Comparison of ENCODE assay signal across 8 mouse cellular contexts in genomic region chr15:78833582-78833981, GRCm38 (mm10). TPM values are rescaled to one million over a fixed set of nuclear protein-coding genes. Genes with fewer than 3 reads are reported as not detected.
DNase-seq lines count a peak whose midpoint lies in the region; ATAC-seq and TF ChIP-seq lines count a peak whose summit lies in the region.

No protein-coding gene starts in this region.

- H3K79me2 ChIP-seq in heart, adult 2 months (replicated peaks; ENCODE audit: control insufficient read depth, insufficient read depth, low read length), result no peaks in the 10 kb centered on the region

- H3K27ac ChIP-seq in heart, adult 2 months, result peak overlapping the region; percentile 97
- H3K27ac ChIP-seq in hindbrain, embryonic 12.5 days, result peak overlapping the region; percentile 40; the same call in 1 of the 2 replicates
- peak overlapping the region; percentile 80 for H3K27ac ChIP-seq in liver, embryonic 13.5 days

- H3K9ac ChIP-seq in heart, adult 2 months (ENCODE audit: low read depth, low read length), result no peak overlapping the region
- H3K9ac ChIP-seq in hindbrain, embryonic 12.5 days, result no peak overlapping the region
- no peak overlapping the region for H3K9ac ChIP-seq in liver, embryonic 13.5 days

- no peak for TF ChIP-seq CTCF in heart, adult 2 months (IDR thresholded peaks at IDR 0.05)

- ATAC-seq in hindbrain, embryonic 12.5 days (ENCODE audit: low FRiP score), result 0 out of 2 replicates have a peak, but pooled peaks have one; percentile 17
- ATAC-seq in liver, embryonic 13.5 days (ENCODE audit: low read depth), result no peak
- no peak for ATAC-seq in erythroblast, adult 5-6 weeks (replicated peaks; ENCODE audit: low FRiP score, poor library complexity, severe bottlenecking)

- H3K27me3 ChIP-seq in heart, adult 2 months (ENCODE audit: control insufficient read depth, insufficient read depth, low read length), result no peaks in the 10 kb centered on the region
- peaks cover 3% of the 10 kb centered on the region; the same call in 1 of the 2 replicates for H3K27me3 ChIP-seq in hindbrain, embryonic 12.5 days
- no peaks in the 10 kb centered on the region for H3K27me3 ChIP-seq in liver, embryonic 13.5 days

- 84% methylated on average over 3 of the region's 3 CpGs for WGBS in heart, adult 2 months
- WGBS in hindbrain, embryonic 12.5 days, result 92% methylated on average over 3 of the region's 3 CpGs
- WGBS in liver, embryonic 13.5 days (ENCODE audit: insufficient replicate concordance), result 72% methylated on average over 3 of the region's 3 CpGs

- H3K4me3 ChIP-seq in heart, adult 2 months, result no peak overlapping the region
- H3K4me3 ChIP-seq in hindbrain, embryonic 12.5 days, result no peak overlapping the region
- H3K4me3 ChIP-seq in liver, embryonic 13.5 days (replicated peaks), result no peak overlapping the region

- no peak for TF ChIP-seq POLR2A in heart, adult 2 months (IDR thresholded peaks at IDR 0.05; ENCODE audit: insufficient read depth, low read depth, low read length)

- no peak for TF ChIP-seq EP300 in heart, adult 2 months (IDR thresholded peaks at IDR 0.05; ENCODE audit: insufficient read depth, low read depth, low read length)

- DNase-seq in heart, adult 2 months, result no peak
- DNase-seq in heart, adult 18-20 months, result no peak
- peak; percentile 63 for DNase-seq in adipocyte (ENCODE audit: low spot score)
- no peak for DNase-seq in liver, embryonic 13.5 days
- DNase-seq in right cerebral cortex, adult 2 months (ENCODE audit: low spot score in 2 of 2), result no peak
- DNase-seq in layer of hippocampus, postnatal 25 days (ENCODE audit: extremely low spot score in 1 of 2, low spot score in 1 of 2), result no peak

- intact Hi-C loops in heart, adult 2 months (cut with DNase I), result no loop called here

- no peak overlapping the region for H3K4me2 ChIP-seq in hindbrain, embryonic 12.5 days (replicated peaks)
- no peak overlapping the region for H3K4me2 ChIP-seq in liver, embryonic 13.5 days

- H3K36me3 ChIP-seq in heart, adult 2 months (ENCODE audit: control insufficient read depth, insufficient read depth, low read length), result peaks cover 2% of the 10 kb centered on the region; the same call in 1 of the 2 replicates
- no peaks in the 10 kb centered on the region for H3K36me3 ChIP-seq in hindbrain, embryonic 12.5 days
- H3K36me3 ChIP-seq in liver, embryonic 13.5 days, result no peaks in the 10 kb centered on the region

- no peaks in the 10 kb centered on the region for H3K9me3 ChIP-seq in hindbrain, embryonic 12.5 days (replicated peaks)
- no peaks in the 10 kb centered on the region for H3K9me3 ChIP-seq in liver, embryonic 13.5 days (replicated peaks)

- peaks cover 35% of the 10 kb centered on the region for H3K4me1 ChIP-seq in heart, adult 2 months (ENCODE audit: control insufficient read depth, insufficient read depth, low read length)
- H3K4me1 ChIP-seq in hindbrain, embryonic 12.5 days, result peaks cover 39% of the 10 kb centered on the region
- peaks cover 49% of the 10 kb centered on the region for H3K4me1 ChIP-seq in liver, embryonic 13.5 days (replicated peaks)

RNA-seq across cellular contexts. Expression of gene Cdc42ep1, which starts 8.8 kb away (rescaled TPM):
- total RNA-seq in heart, adult 2 months (2021), result 10 to 100 TPM; 30.8 to 37.1 TPM
- polyA plus RNA-seq in heart, adult 2 months (2012; rRNA removed), result 62.3 and 71.8 TPM in 2 replicates
- total RNA-seq in heart, adult 18-20 months (2021), result 10 to 100 TPM; 26.3 to 27.9 TPM
- 15.1 and 15.6 TPM in 2 replicates for polyA plus RNA-seq in hindbrain, embryonic 12.5 days (2016; fragmentation: Nextera tagmentation; extraction: Ambion mirVana)
- polyA plus RNA-seq in liver, embryonic 13.5 days (2015; fragmentation: Nextera tagmentation; extraction: Ambion mirVana), result 9.5 and 10.8 TPM in 2 replicates
- not detected in 2 replicates for total RNA-seq in erythroblast, adult 5-6 weeks (2015; ENCODE audit: low replicate concordance)
- 0.70 TPM in 1 of 2 replicates, not detected in the other for total RNA-seq in erythroblast, adult 5-6 weeks (2017; ENCODE audit: low replicate concordance)
- 10 to 100 TPM; 14.2 to 14.9 TPM for total RNA-seq in layer of hippocampus, postnatal 25 days (2021)

RNA-seq across cellular contexts. Expression of gene Lgals2, which starts 21.7 kb away (rescaled TPM):
- total RNA-seq in heart, adult 2 months (2021), result not detected
- polyA plus RNA-seq in heart, adult 2 months (2012; rRNA removed), result 0.59 and 1.5 TPM in 2 replicates
- not detected for total RNA-seq in heart, adult 18-20 months (2021)
- not detected in 2 replicates for polyA plus RNA-seq in hindbrain, embryonic 12.5 days (2016; fragmentation: Nextera tagmentation; extraction: Ambion mirVana)
- 10.0 and 13.7 TPM in 2 replicates for polyA plus RNA-seq in liver, embryonic 13.5 days (2015; fragmentation: Nextera tagmentation; extraction: Ambion mirVana)
- total RNA-seq in erythroblast, adult 5-6 weeks (2015; ENCODE audit: low replicate concordance), result not detected in 2 replicates
- not detected in 2 replicates for total RNA-seq in erythroblast, adult 5-6 weeks (2017; ENCODE audit: low replicate concordance)
- total RNA-seq in layer of hippocampus, postnatal 25 days (2021), result not detected

RNA-seq across cellular contexts. Expression of gene Card10, which starts 30.7 kb away (rescaled TPM):
- 10 to 100 TPM; 15.0 to 17.0 TPM for total RNA-seq in heart, adult 2 months (2021)
- polyA plus RNA-seq in heart, adult 2 months (2012; rRNA removed), result 22.3 and 28.5 TPM in 2 replicates
- 10 to 100 TPM; 14.1 to 14.5 TPM for total RNA-seq in heart, adult 18-20 months (2021)
- polyA plus RNA-seq in hindbrain, embryonic 12.5 days (2016; fragmentation: Nextera tagmentation; extraction: Ambion mirVana), result 2.7 and 2.9 TPM in 2 replicates
- 1.1 and 1.3 TPM in 2 replicates for polyA plus RNA-seq in liver, embryonic 13.5 days (2015; fragmentation: Nextera tagmentation; extraction: Ambion mirVana)
- 0.58 TPM in 1 of 2 replicates, not detected in the other for total RNA-seq in erythroblast, adult 5-6 weeks (2015; ENCODE audit: low replicate concordance)
- 0.56 TPM in 1 of 2 replicates, not detected in the other for total RNA-seq in erythroblast, adult 5-6 weeks (2017; ENCODE audit: low replicate concordance)
- total RNA-seq in layer of hippocampus, postnatal 25 days (2021), result 1 to 10 TPM; 5.0 to 5.5 TPM

RNA-seq across cellular contexts. Expression of gene Gga1, which starts 43.4 kb away (rescaled TPM):
- total RNA-seq in heart, adult 2 months (2021), result 10 to 100 TPM; 42.2 to 44.4 TPM
- 44.7 and 52.7 TPM in 2 replicates for polyA plus RNA-seq in heart, adult 2 months (2012; rRNA removed)
- total RNA-seq in heart, adult 18-20 months (2021), result 10 to 100 TPM; 40.3 to 45.2 TPM
- polyA plus RNA-seq in hindbrain, embryonic 12.5 days (2016; fragmentation: Nextera tagmentation; extraction: Ambion mirVana), result 54.3 and 58.7 TPM in 2 replicates
- 20.7 and 23.7 TPM in 2 replicates for polyA plus RNA-seq in liver, embryonic 13.5 days (2015; fragmentation: Nextera tagmentation; extraction: Ambion mirVana)
- total RNA-seq in erythroblast, adult 5-6 weeks (2015; ENCODE audit: low replicate concordance), result 6.5 and 17.1 TPM in 2 replicates
- 3.5 and 3.7 TPM in 2 replicates for total RNA-seq in erythroblast, adult 5-6 weeks (2017; ENCODE audit: low replicate concordance)
- 10 to 100 TPM; 57.1 to 59.0 TPM for total RNA-seq in layer of hippocampus, postnatal 25 days (2021)

Comparison
In these comparisons a context has a peak if more than half of its experiments do, and no peak if none do; other contexts are left out.
1. H3K27ac ChIP-seq: peak in every context shown above with its lines; median percentile 97 in heart, adult 2 months; 80 in liver, embryonic 13.5 days; 40 in hindbrain, embryonic 12.5 days.
2. RNA of gene Cdc42ep1, which starts 8.8 kb away (total RNA-seq): 30.8 to 37.1 TPM in heart, adult 2 months, 26.3 to 27.9 TPM in heart, adult 18-20 months and 14.2 to 14.9 TPM in layer of hippocampus, postnatal 25 days; 0.70 TPM in erythroblast, adult 5-6 weeks; every median in the first group is over 4 times any median in the second.